Mouse (Mus musculus) midbrain, embryonic 12.5 days (tissue): ENCODE measurements around the gene B4galnt1. TPM values are rescaled to one million over a fixed set of nuclear protein-coding genes. Genes with fewer than 3 reads are reported as not detected.

Experiments used
- polyA plus RNA-seq: library from polyadenylated mRNA; unstranded; fragments of >200 nt; fragmentation: Nextera tagmentation; extraction: Ambion mirVana; gene quantifications from 2 replicates; pipeline ENCODE4 v1.2.1, GENCODE M21; 2016

B4galnt1 gene
- polyA plus RNA-seq, 1 experiment from 2014 or later = 17.7 TPM

Other genes starting within 250 kb of the B4galnt1 start
- gene Ctdsp2, start 186.5 kb upstream of the B4galnt1 start, polyA plus RNA-seq = 40.1 and 45.4 TPM in 2 replicates
- 3.1 and 3.4 TPM in 2 replicates for gene Avil, start 164.5 kb upstream of the B4galnt1 start, polyA plus RNA-seq
- gene Tsfm, start 134.4 kb upstream of the B4galnt1 start, polyA plus RNA-seq = 74.5 and 79.2 TPM in 2 replicates
- 33.1 and 33.6 TPM in 2 replicates for gene Mettl1, start 123.8 kb upstream of the B4galnt1 start, polyA plus RNA-seq
- 0.20 and 0.24 TPM in 2 replicates for gene Eef1akmt3, start 123.7 kb upstream of the B4galnt1 start, polyA plus RNA-seq
- 0.09 and 0.16 TPM in 2 replicates for gene Cyp27b1, start 117.0 kb upstream of the B4galnt1 start, polyA plus RNA-seq
- 4.6 and 5.3 TPM in 2 replicates for gene March9, start 105.0 kb upstream of the B4galnt1 start, polyA plus RNA-seq
- gene Cdk4, start 101.7 kb upstream of the B4galnt1 start, polyA plus RNA-seq = 2,032 and 2,136 TPM in 2 replicates
- gene Tspan31, start 95.0 kb upstream of the B4galnt1 start, polyA plus RNA-seq = 165 and 167 TPM in 2 replicates
- 1.3 TPM in 2 replicates for gene Agap2, start 89.9 kb upstream of the B4galnt1 start, polyA plus RNA-seq
- gene Os9, start 44.1 kb upstream of the B4galnt1 start, polyA plus RNA-seq = 112 and 116 TPM in 2 replicates
- gene Slc26a10, start 15.4 kb downstream of the B4galnt1 start, polyA plus RNA-seq = 0.89 and 1.1 TPM in 2 replicates
- gene Arhgef25, start 24.9 kb downstream of the B4galnt1 start, polyA plus RNA-seq = 39.6 and 46.1 TPM in 2 replicates
- gene Dtx3, start 30.5 kb downstream of the B4galnt1 start, polyA plus RNA-seq = 204 and 205 TPM in 2 replicates
- 17.0 and 18.1 TPM in 2 replicates for gene Pip4k2c, start 46.4 kb downstream of the B4galnt1 start, polyA plus RNA-seq
- 53.9 and 61.6 TPM in 2 replicates for gene Kif5a, start 98.1 kb downstream of the B4galnt1 start, polyA plus RNA-seq
- 245 and 250 TPM in 2 replicates for gene Dctn2, start 101.1 kb downstream of the B4galnt1 start, polyA plus RNA-seq
- gene Mbd6, start 123.8 kb downstream of the B4galnt1 start, polyA plus RNA-seq = 20.3 and 21.7 TPM in 2 replicates
- 156 and 166 TPM in 2 replicates for gene Mars, start 146.6 kb downstream of the B4galnt1 start, polyA plus RNA-seq
- gene Arhgap9, start 156.7 kb downstream of the B4galnt1 start, polyA plus RNA-seq = 0.86 and 1.1 TPM in 2 replicates
- 3.7 and 4.1 TPM in 2 replicates for gene Gli1, start 176.7 kb downstream of the B4galnt1 start, polyA plus RNA-seq
- gene Inhbe, start 189.2 kb downstream of the B4galnt1 start, polyA plus RNA-seq = not detected in 2 replicates
- not detected in 2 replicates for gene Inhbc, start 205.2 kb downstream of the B4galnt1 start, polyA plus RNA-seq
- 40.7 and 42.1 TPM in 2 replicates for gene R3hdm2, start 215.1 kb downstream of the B4galnt1 start, polyA plus RNA-seq